ENCODE assay signal across 10 mouse cellular contexts in genomic region chr10:122752950-122753923, GRCm38 (mm10).
DNase-seq lines count a peak whose midpoint lies in the region; ATAC-seq and TF ChIP-seq lines count a peak whose summit lies in the region.
"Had no signal": no experiment of that assay in that cellular context is flagged by ENCODE, and none has a peak within 500 bp of the region (broad histone marks: within the 10 kb centered on the region; RNA-seq: fewer than 3 reads in every experiment).

No protein-coding gene starts in this region.

- DNase-seq in lung, embryonic 14.5 days = no peak
- no peak for DNase-seq in lung, postnatal 10 days
- DNase-seq in ZHBTc4 (ENCODE audit: low read depth, low spot score) = peak; percentile 79
- DNase-seq in layer of hippocampus, adult 18-20 months (ENCODE audit: low spot score in 2 of 2) = no peak
- DNase-seq: lung, postnatal 36 days; thymus, adult 2 months had no signal

- peaks cover 100% of the 10 kb centered on the region for H3K79me2 ChIP-seq in macrophage (ENCODE audit: inconsistent target)

- H3K4me3 ChIP-seq in heart, embryonic 15.5 days = no peak overlapping the region
- no peak overlapping the region for H3K4me3 ChIP-seq in heart, embryonic 11.5 days (ENCODE audit: low read depth, low read length)
- H3K4me3 ChIP-seq in lung, embryonic 14.5 days (ENCODE audit: low read depth, low read length) = no peak overlapping the region
- H3K4me3 ChIP-seq in macrophage (ENCODE audit: inconsistent target) = no peak overlapping the region
- H3K4me3 ChIP-seq: limb, embryonic 13.5 days had no signal

- H3K9me3 ChIP-seq in heart, embryonic 15.5 days (replicated peaks) = no peaks in the 10 kb centered on the region
- H3K9me3 ChIP-seq in heart, embryonic 11.5 days (replicated peaks; ENCODE audit: control insufficient read depth, low read length) = no peaks in the 10 kb centered on the region
- no peaks in the 10 kb centered on the region for H3K9me3 ChIP-seq in lung, embryonic 14.5 days (ENCODE audit: low read depth, low read length)

- H3K27me3 ChIP-seq in heart, embryonic 15.5 days = no peaks in the 10 kb centered on the region
- H3K27me3 ChIP-seq in heart, embryonic 11.5 days (ENCODE audit: control insufficient read depth, insufficient read depth, low read length) = no peaks in the 10 kb centered on the region
- H3K27me3 ChIP-seq in lung, embryonic 14.5 days (ENCODE audit: insufficient read depth, low read length) = no peaks in the 10 kb centered on the region
- H3K27me3 ChIP-seq: limb, embryonic 13.5 days had no signal

- no peak for TF ChIP-seq CTCF in lung, embryonic 14.5 days (IDR thresholded peaks at IDR 0.05; ENCODE audit: low read depth)

- H3K9ac ChIP-seq in heart, embryonic 15.5 days = 0 out of 2 replicates have a peak overlapping the region, but pooled peaks have one; percentile 6
- H3K9ac ChIP-seq in heart, embryonic 11.5 days (ENCODE audit: low read depth, low read length) = no peak overlapping the region
- H3K9ac ChIP-seq in lung, embryonic 14.5 days = no peak overlapping the region
- H3K9ac ChIP-seq: limb, embryonic 13.5 days had no signal

- H3K36me3 ChIP-seq in heart, embryonic 15.5 days = no peaks in the 10 kb centered on the region
- H3K36me3 ChIP-seq in heart, embryonic 11.5 days (ENCODE audit: control insufficient read depth, insufficient read depth, low read length) = no peaks in the 10 kb centered on the region
- no peaks in the 10 kb centered on the region for H3K36me3 ChIP-seq in lung, embryonic 14.5 days (ENCODE audit: insufficient read depth)
- no peaks in the 10 kb centered on the region for H3K36me3 ChIP-seq in macrophage (ENCODE audit: inconsistent target)
- H3K36me3 ChIP-seq: limb, embryonic 13.5 days had no signal

- peak overlapping the region; percentile 35 for H3K27ac ChIP-seq in heart, embryonic 15.5 days
- no peak overlapping the region for H3K27ac ChIP-seq in heart, embryonic 11.5 days (ENCODE audit: low read depth, low read length)
- no peak overlapping the region for H3K27ac ChIP-seq in lung, embryonic 14.5 days (ENCODE audit: low read depth)
- H3K27ac ChIP-seq in macrophage = peak overlapping the region; percentile 34
- H3K27ac ChIP-seq: limb, embryonic 13.5 days had no signal

- ATAC-seq in heart, embryonic 15.5 days (replicated peaks; ENCODE audit: insufficient number of reproducible peaks, insufficient read depth, low FRiP score, low read depth) = no peak
- ATAC-seq in heart, embryonic 11.5 days (replicated peaks; ENCODE audit: insufficient number of reproducible peaks, low FRiP score, low TSS enrichment) = no peak
- no peak for ATAC-seq in lung, embryonic 14.5 days (ENCODE audit: insufficient read depth)

- peaks cover 17% of the 10 kb centered on the region for H3K4me1 ChIP-seq in heart, embryonic 15.5 days (replicated peaks)
- peaks cover 8% of the 10 kb centered on the region; the same call in 1 of the 2 replicates for H3K4me1 ChIP-seq in heart, embryonic 11.5 days (ENCODE audit: control insufficient read depth, insufficient read depth, low read length)
- peaks cover 9% of the 10 kb centered on the region for H3K4me1 ChIP-seq in lung, embryonic 14.5 days (ENCODE audit: insufficient read depth)

- WGBS in heart, embryonic 15.5 days = 39% methylated on average over 17 of the region's 17 CpGs
- WGBS in heart, embryonic 11.5 days (ENCODE audit: insufficient replicate concordance) = 49% methylated on average over 17 of the region's 17 CpGs
- WGBS in lung, embryonic 14.5 days = 41% methylated on average over 17 of the region's 17 CpGs
- 78% methylated on average over 15 of the region's 17 CpGs for WGBS in macrophage (ENCODE audit: missing documents)

- H3K4me2 ChIP-seq in heart, embryonic 15.5 days = peak overlapping the region; percentile 26
- H3K4me2 ChIP-seq in heart, embryonic 11.5 days = no peak overlapping the region
- H3K4me2 ChIP-seq in lung, embryonic 14.5 days = peak overlapping the region; percentile 18; the same call in 1 of the 2 replicates
- H3K4me2 ChIP-seq: limb, embryonic 13.5 days had no signal

Comparison
In these comparisons a context has a peak if more than half of its experiments do, and no peak if none do; other contexts are left out.
1. H3K27ac ChIP-seq: peak in heart, embryonic 15.5 days (single experiment) and macrophage (single experiment); none in heart, embryonic 11.5 days (single experiment) and lung, embryonic 14.5 days (single experiment).